Mouse (Mus musculus): ENCODE data around the gene Pparg. TPM values are rescaled to one million over a fixed set of nuclear protein-coding genes. Genes with fewer than 3 reads are reported as not detected.

The Pparg gene
- polyA plus RNA-seq, 1 experiment from 2014 or later: 2.5 TPM

DNA sequence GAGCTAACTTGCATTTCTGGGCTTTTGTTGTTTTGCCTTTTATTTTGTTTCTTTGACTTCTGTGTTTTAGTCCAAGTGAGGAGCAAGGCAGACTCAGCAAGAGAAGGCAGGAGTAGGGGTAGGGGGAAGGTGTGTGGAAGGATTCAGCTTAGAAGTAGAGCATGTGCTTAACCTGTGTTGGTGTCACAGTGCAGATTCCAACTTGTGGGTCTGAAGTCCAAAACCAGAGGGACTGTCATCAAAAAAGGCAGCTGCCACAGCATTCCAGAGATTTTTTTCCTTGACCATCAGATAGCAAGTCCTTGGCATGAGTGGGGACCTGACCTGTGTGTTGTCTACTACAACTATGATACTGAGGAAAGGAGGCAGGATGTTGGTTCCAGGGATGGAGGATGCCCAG is 133.1 kb downstream of the Pparg start:
- Histone ChIP-seq H3K27ac (no peak overlapping the region), H3K9ac (no peak overlapping the region), H3K4me3 (no peak overlapping the region), H3K4me1 (replicated peaks) (no peaks in the 10 kb centered on the region), H3K4me2 (no peak overlapping the region), H3K27me3 (no peaks in the 10 kb centered on the region), H3K36me3 (no peaks in the 10 kb centered on the region), H3K9me3 (replicated peaks) (no peaks in the 10 kb centered on the region)
- no peak for ATAC-seq (replicated peaks; ENCODE audit: insufficient number of reproducible peaks, insufficient read depth, low FRiP score, low read depth)

DNA sequence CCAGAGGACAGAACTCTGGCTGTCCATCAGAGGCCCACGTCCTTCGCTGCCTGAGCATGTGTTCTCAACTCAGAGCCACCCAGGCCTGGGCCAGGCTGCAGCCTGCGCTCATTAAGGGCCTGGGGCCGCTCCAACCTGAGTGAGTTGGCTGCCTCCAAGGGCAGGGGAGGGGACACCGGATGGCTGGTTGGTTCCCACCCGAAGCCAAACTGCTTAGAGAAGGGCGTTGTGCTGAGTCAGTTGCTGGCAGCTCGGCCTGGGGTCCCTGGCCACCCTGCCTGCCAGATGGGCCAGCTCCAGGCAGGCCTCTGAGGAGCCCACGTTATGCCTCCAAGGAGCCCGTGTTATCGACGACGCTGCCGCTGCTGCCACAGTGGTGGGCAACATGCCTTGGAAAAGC is 138.8 kb downstream of the Pparg start:
- no peaks in the 10 kb centered on the region for H3K9me3 ChIP-seq (replicated peaks)
- no peak overlapping the region for H3K4me3 ChIP-seq
- H3K4me1 ChIP-seq (replicated peaks): peaks cover 17% of the 10 kb centered on the region
- H3K9ac ChIP-seq: no peak overlapping the region
- H3K27ac ChIP-seq: no peak overlapping the region
- H3K4me2 ChIP-seq: no peak overlapping the region
- H3K36me3 ChIP-seq: no peaks in the 10 kb centered on the region
- no peak for ATAC-seq (replicated peaks; ENCODE audit: insufficient number of reproducible peaks, insufficient read depth, low FRiP score, low read depth)
- 72% methylated on average over 14 of the region's 14 CpGs for WGBS
- H3K27me3 ChIP-seq: no peaks in the 10 kb centered on the region

DNA sequence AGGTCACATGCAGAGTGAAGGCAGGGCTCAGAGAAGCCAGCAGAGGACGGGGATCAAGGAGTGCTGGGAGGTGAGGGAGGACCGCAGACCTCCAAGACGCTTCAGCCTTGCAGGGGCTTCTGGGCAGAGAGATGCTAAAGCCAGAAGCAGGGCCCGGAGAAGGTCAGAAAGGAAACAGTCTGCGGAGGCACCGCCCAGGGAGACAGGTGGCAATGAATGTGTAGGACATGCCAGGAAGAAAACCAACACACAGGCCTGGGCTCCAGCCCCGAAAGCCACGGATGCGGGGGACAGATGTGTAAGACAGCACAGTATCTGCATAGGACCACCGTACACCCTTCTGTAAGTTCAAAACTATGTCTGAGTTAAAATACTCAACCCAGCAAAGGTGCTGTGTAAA is 139.5 kb downstream of the Pparg start:
- Histone ChIP-seq H3K4me1 (replicated peaks) (peaks cover 17% of the 10 kb centered on the region), H3K36me3 (no peaks in the 10 kb centered on the region), H3K27me3 (no peaks in the 10 kb centered on the region), H3K27ac (no peak overlapping the region), H3K9me3 (replicated peaks) (no peaks in the 10 kb centered on the region), H3K4me2 (no peak overlapping the region), H3K4me3 (no peak overlapping the region), H3K9ac (no peak overlapping the region)
- ATAC-seq (replicated peaks; ENCODE audit: insufficient number of reproducible peaks, insufficient read depth, low FRiP score, low read depth): no peak
- 87% methylated on average over 10 of the region's 10 CpGs for WGBS

DNA sequence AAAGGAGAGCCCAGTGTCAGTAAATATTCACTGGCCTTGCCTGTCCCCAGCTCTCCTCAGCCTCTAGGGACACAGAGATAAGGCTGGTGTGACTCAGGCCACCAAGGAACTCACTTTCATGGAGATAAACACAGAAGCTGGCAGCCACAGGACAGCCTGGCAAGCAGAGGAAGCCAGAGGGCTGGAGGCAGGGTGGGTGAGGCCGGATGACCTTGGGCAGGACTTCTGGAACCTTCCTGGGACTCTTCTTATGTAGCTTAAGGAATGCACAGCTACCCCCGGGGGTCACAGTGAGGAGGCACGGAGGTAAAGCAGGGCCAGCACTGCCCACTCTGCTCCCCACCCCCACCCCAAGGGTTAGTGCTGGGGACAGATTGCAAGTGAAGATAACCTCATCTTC is 140.4 kb downstream of the Pparg start:
- WGBS: 39% methylated on average over 3 of the region's 3 CpGs
- H3K27ac ChIP-seq: no peak overlapping the region
- H3K9ac ChIP-seq: no peak overlapping the region
- H3K9me3 ChIP-seq (replicated peaks): no peaks in the 10 kb centered on the region
- no peaks in the 10 kb centered on the region for H3K27me3 ChIP-seq
- no peak overlapping the region for H3K4me3 ChIP-seq
- no peak overlapping the region for H3K4me2 ChIP-seq
- H3K4me1 ChIP-seq (replicated peaks): peaks cover 17% of the 10 kb centered on the region
- no peaks in the 10 kb centered on the region for H3K36me3 ChIP-seq
- ATAC-seq (replicated peaks; ENCODE audit: insufficient number of reproducible peaks, insufficient read depth, low FRiP score, low read depth): peak; percentile 39; the same call in 1 of the 2 replicates

DNA sequence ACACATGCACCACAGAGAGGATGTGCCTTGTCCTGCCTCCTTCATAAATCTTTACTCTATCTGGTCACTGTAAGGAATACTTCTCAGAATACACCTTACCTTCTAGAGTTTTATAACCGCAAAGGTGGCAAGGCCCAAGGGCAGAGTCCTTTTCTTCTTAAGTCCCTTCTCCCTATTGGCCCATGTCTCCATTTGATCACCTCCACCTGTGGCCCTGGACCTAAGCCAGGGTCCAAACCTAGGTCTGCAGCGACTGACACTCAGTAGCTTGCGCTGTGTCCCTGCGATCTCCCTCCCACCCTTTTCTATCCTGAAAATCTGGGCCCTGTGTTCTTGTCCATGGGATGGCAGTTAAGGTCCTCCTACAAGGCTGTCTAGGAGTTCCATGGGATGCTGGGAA is 142.3 kb downstream of the Pparg start:
- no peak overlapping the region for H3K4me3 ChIP-seq
- H3K27me3 ChIP-seq: no peaks in the 10 kb centered on the region
- peaks cover 17% of the 10 kb centered on the region for H3K4me1 ChIP-seq (replicated peaks)
- ATAC-seq (replicated peaks; ENCODE audit: insufficient number of reproducible peaks, insufficient read depth, low FRiP score, low read depth): no peak
- 91% methylated on average over 4 of the region's 4 CpGs for WGBS
- H3K27ac ChIP-seq: no peak overlapping the region
- no peaks in the 10 kb centered on the region for H3K9me3 ChIP-seq (replicated peaks)
- H3K36me3 ChIP-seq: no peaks in the 10 kb centered on the region
- H3K4me2 ChIP-seq: no peak overlapping the region
- H3K9ac ChIP-seq: no peak overlapping the region

DNA sequence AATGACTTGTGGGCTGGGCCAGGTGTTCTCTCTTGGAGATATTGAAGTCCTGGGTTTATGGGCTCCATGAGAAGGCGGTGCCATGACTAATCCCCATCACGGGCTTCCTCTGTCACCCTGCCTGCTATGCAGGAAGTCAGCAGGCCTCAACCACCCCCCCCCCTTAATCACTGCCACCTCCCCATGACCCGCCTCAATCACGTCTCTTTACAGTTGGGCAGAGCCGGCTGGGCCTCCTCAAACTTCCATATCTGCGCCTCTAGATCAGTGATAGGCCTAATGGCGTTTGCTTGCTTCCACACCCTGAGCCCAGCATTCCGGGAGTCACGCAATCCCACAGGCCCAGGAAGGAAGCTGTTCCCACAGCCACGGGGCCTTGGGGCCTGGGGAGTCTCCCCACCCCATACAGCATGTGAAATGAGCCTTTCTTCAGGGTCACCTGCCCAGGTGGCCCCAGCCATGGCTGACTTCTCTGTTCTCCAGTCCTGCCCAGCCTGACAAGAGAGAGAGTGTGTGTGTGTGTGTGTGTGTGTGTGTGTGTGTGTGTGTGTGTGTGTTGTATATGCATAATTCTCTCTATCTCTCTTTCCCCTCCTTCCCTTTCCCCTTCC is 142.9 kb downstream of the Pparg start:
- Histone ChIP-seq H3K4me3 (no peak overlapping the region), H3K36me3 (no peaks in the 10 kb centered on the region), H3K9me3 (replicated peaks) (no peaks in the 10 kb centered on the region), H3K4me2 (no peak overlapping the region), H3K4me1 (replicated peaks) (peaks cover 17% of the 10 kb centered on the region), H3K9ac (no peak overlapping the region), H3K27me3 (no peaks in the 10 kb centered on the region), H3K27ac (no peak overlapping the region)
- ATAC-seq (replicated peaks; ENCODE audit: insufficient number of reproducible peaks, insufficient read depth, low FRiP score, low read depth): no peak
- WGBS: 71% methylated on average over 10 of the region's 10 CpGs

DNA sequence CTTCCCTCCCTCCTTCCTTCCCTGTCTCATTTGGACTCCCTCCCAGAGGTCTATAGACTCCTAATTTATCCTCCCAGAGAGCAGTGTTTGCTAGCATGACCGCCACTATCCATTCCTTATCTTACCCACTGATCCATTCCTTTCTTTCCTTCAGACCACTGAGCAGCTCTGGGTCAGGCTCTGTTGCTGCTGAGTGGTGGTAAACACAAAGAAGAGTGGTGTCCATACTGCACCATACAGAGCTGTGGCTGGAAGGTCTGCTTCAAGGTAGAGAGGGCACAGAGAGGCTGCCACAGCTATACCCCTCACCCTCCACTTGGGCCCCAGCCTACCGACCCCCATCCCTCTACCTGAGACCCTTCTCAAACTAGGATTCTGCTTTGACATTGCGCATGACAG is 143.4 kb downstream of the Pparg start:
- Histone ChIP-seq H3K36me3 (no peaks in the 10 kb centered on the region), H3K27ac (no peak overlapping the region), H3K9me3 (replicated peaks) (no peaks in the 10 kb centered on the region), H3K9ac (no peak overlapping the region), H3K27me3 (no peaks in the 10 kb centered on the region), H3K4me3 (no peak overlapping the region), H3K4me1 (replicated peaks) (peaks cover 17% of the 10 kb centered on the region), H3K4me2 (no peak overlapping the region)
- no peak for ATAC-seq (replicated peaks; ENCODE audit: insufficient number of reproducible peaks, insufficient read depth, low FRiP score, low read depth)
- 64% methylated on average over 3 of the region's 3 CpGs for WGBS

DNA sequence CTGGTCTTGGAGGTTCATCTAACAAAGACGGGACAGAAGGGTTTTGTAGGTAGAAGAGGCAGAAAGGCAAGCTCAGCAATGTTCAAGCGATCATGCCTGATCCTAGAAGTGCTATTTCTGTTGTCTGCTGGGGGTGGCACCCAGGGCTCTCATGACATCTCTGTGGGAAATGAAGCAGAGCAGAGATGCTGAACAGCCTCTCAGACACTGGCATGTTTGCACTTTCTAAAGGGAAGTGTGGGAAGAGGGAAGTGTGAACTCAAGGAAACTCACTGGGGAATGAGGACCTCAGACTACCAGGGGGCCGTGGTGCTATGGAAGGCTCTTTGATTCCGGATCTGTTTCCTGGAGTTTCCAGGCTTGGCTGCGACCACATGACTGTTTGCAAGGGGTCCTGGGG is 144.2 kb downstream of the Pparg start:
- Histone ChIP-seq H3K4me2 (no peak overlapping the region), H3K27ac (no peak overlapping the region), H3K4me3 (no peak overlapping the region), H3K9ac (no peak overlapping the region), H3K36me3 (no peaks in the 10 kb centered on the region), H3K4me1 (replicated peaks) (peaks cover 17% of the 10 kb centered on the region), H3K9me3 (replicated peaks) (no peaks in the 10 kb centered on the region), H3K27me3 (no peaks in the 10 kb centered on the region)
- WGBS: 60% methylated on average over 5 of the region's 5 CpGs
- no peak for ATAC-seq (replicated peaks; ENCODE audit: insufficient number of reproducible peaks, insufficient read depth, low FRiP score, low read depth)

DNA sequence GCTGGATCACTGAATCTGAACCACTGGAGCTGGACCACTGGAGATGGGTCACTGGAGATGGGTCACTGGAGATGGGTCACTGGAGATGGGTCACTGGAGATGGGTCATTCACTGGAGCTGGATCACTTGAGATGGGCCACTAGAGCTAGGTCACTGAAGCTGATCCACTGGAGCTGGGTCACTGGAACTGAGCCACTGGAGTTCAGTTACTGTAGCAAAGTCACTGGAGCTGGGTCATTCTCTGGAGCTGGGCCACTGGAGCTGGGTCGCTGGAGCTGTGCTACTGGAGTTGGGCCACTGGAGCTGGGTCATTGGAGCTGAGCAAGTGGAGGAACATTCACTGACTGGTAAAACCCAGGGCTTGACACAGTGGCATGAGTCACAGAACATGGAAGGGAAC is 145.7 kb downstream of the Pparg start:
- H3K9ac ChIP-seq: no peak overlapping the region
- no peaks in the 10 kb centered on the region for H3K27me3 ChIP-seq
- no peak for ATAC-seq (replicated peaks; ENCODE audit: insufficient number of reproducible peaks, insufficient read depth, low FRiP score, low read depth)
- no peak overlapping the region for H3K4me2 ChIP-seq
- no peaks in the 10 kb centered on the region for H3K9me3 ChIP-seq (replicated peaks)
- 71% methylated on average over 1 of the region's 1 CpGs for WGBS
- H3K27ac ChIP-seq: no peak overlapping the region
- no peak overlapping the region for H3K4me3 ChIP-seq
- peaks cover 9% of the 10 kb centered on the region; the same call in 1 of the 2 replicates for H3K4me1 ChIP-seq (replicated peaks)
- no peaks in the 10 kb centered on the region for H3K36me3 ChIP-seq

DNA sequence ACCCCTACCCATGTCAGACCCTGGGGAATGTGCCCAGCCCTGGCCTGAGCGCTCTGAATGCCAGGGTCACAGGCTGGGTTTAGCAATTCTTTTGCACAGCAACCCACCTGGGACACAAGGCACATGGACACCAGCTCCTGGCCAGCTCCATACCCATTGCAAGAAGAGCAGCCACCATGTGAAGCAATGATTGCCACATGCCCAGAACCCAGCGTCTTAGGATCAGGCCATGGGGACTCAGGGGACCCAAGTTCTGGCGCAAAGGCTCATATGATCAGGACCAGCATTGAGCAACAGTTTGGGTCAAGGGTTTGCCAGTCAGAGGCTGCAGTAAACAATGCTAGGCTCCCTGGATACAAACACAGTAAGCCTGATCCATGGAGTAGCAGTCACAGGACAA is 150.7 kb downstream of the Pparg start:
- 94% methylated on average over 3 of the region's 3 CpGs for WGBS
- H3K4me3 ChIP-seq: no peak overlapping the region
- H3K36me3 ChIP-seq: no peaks in the 10 kb centered on the region
- H3K4me2 ChIP-seq: no peak overlapping the region
- no peak for ATAC-seq (replicated peaks; ENCODE audit: insufficient number of reproducible peaks, insufficient read depth, low FRiP score, low read depth)
- H3K4me1 ChIP-seq (replicated peaks): no peaks in the 10 kb centered on the region
- H3K9me3 ChIP-seq (replicated peaks): no peaks in the 10 kb centered on the region
- no peak overlapping the region for H3K27ac ChIP-seq
- H3K9ac ChIP-seq: no peak overlapping the region
- H3K27me3 ChIP-seq: no peaks in the 10 kb centered on the region

DNA sequence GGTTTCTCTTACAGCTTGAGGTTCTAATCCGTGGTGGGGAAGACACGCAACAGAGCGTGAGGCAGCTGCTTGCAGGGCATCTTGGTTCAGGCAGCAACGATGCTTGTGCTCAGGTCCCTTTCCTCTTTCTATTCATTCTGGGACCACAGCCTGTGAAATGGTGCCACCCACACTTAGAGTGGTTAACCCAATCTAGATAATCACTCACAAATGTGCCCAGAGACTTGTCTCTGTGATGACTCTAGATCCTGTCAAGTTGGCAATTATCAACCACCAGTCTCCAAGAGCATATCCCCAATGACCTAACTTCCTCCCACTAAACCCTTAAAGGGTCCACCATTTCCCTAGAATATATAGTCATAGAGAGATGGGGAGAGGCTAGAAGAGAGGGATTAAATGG is 152.5 kb downstream of the Pparg start:
- no peak overlapping the region for H3K4me2 ChIP-seq
- ATAC-seq (replicated peaks; ENCODE audit: insufficient number of reproducible peaks, insufficient read depth, low FRiP score, low read depth): no peak
- no peaks in the 10 kb centered on the region for H3K9me3 ChIP-seq (replicated peaks)
- no peak overlapping the region for H3K9ac ChIP-seq
- H3K4me3 ChIP-seq: no peak overlapping the region
- WGBS: 83% methylated on average over 4 of the region's 4 CpGs
- no peak overlapping the region for H3K27ac ChIP-seq
- H3K36me3 ChIP-seq: no peaks in the 10 kb centered on the region
- no peaks in the 10 kb centered on the region for H3K27me3 ChIP-seq
- no peaks in the 10 kb centered on the region for H3K4me1 ChIP-seq (replicated peaks)

DNA sequence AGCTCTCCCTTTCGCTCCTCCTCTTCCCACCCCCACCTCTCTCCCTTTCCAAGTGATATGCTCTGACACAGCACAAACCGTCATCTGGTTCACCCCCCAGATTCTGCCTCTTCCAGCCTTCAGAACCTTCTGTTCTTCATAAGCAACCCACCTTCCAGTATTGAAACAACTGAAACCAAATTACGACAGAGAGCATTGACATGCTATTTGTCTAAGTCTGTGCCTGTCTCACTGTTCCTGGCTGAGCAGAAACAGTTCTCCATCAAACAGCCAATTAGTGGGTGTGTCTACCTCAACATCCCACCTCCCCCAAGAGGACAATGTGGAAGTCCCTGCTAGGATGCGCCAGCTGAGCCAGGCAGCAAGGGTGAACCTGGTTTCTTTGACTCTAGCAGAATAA is 157.2 kb downstream of the Pparg start:
- WGBS: 53% methylated on average over 4 of the region's 4 CpGs
- Histone ChIP-seq H3K4me3 (no peak overlapping the region), H3K36me3 (no peaks in the 10 kb centered on the region), H3K4me1 (replicated peaks) (peaks cover 8% of the 10 kb centered on the region; the same call in 1 of the 2 replicates), H3K4me2 (no peak overlapping the region), H3K9me3 (replicated peaks) (no peaks in the 10 kb centered on the region), H3K27ac (no peak overlapping the region), H3K9ac (no peak overlapping the region), H3K27me3 (peaks cover 8% of the 10 kb centered on the region; the same call in 1 of the 2 replicates)
- no peak for ATAC-seq (replicated peaks; ENCODE audit: insufficient number of reproducible peaks, insufficient read depth, low FRiP score, low read depth)
